8 mouse cellular contexts compared by ENCODE assay signal in genomic region chr7:30649591-30650540, GRCm38 (mm10). TPM values are rescaled to one million over a fixed set of nuclear protein-coding genes. Genes with fewer than 3 reads are reported as not detected.
A peak's percentile ranks its signal among the peaks of the same experiment; 100 is the strongest.
DNase-seq lines count a peak whose midpoint lies in the region; ATAC-seq lines count a peak whose summit lies in the region.

Gene Rbm42 (minus strand): TSS chr7:30650317.

- H3K4me3 ChIP-seq in hindbrain, embryonic 16.5 days (ENCODE audit: low read length): peak within 1 kb of the TSS; percentile 82
- peak within 1 kb of the TSS; percentile 95 for H3K4me3 ChIP-seq in macrophage (ENCODE audit: inconsistent target)

- no peaks in the 10 kb centered on the region for H3K9me3 ChIP-seq in hindbrain, embryonic 16.5 days (ENCODE audit: control insufficient read depth, low read length)

- peak within 1 kb of the TSS; percentile 85 for H3K4me2 ChIP-seq in hindbrain, embryonic 16.5 days (ENCODE audit: low read length)

- DNase-seq in WW6 (ENCODE audit: low read depth, low spot score): peak; percentile 97
- DNase-seq in cerebellum, postnatal 4 days (ENCODE audit: low spot score in 2 of 2): peak; percentile 85 to 95
- peak; percentile 99 for DNase-seq in gastrocnemius, adult 18-20 months (ENCODE audit: low spot score)
- DNase-seq in left cerebral cortex, adult 18-20 months (ENCODE audit: low spot score in 2 of 2): peak; percentile 99
- DNase-seq in right cerebral cortex, adult 18-20 months: peak; percentile 99
- DNase-seq in urinary bladder, postnatal 10 days (ENCODE audit: low spot score): peak; percentile 90

- peak; percentile 100 for ATAC-seq in hindbrain, embryonic 16.5 days

- H3K27ac ChIP-seq in hindbrain, embryonic 16.5 days (ENCODE audit: low read depth, low read length): peak within 1 kb of the TSS; percentile 81
- H3K27ac ChIP-seq in macrophage: peak within 1 kb of the TSS; percentile 27; the same call in 1 of the 2 replicates

- peaks cover 19% of the 10 kb centered on the region for H3K79me2 ChIP-seq in macrophage (ENCODE audit: inconsistent target)

- H3K9ac ChIP-seq in hindbrain, embryonic 16.5 days (ENCODE audit: low read depth, low read length): peak within 1 kb of the TSS; percentile 96

- peaks cover 18% of the 10 kb centered on the region for H3K36me3 ChIP-seq in hindbrain, embryonic 16.5 days (ENCODE audit: control insufficient read depth, insufficient read depth, low read length)
- peaks cover 35% of the 10 kb centered on the region for H3K36me3 ChIP-seq in macrophage (ENCODE audit: inconsistent target)

- no peaks in the 10 kb centered on the region for H3K27me3 ChIP-seq in hindbrain, embryonic 16.5 days (replicated peaks; ENCODE audit: control insufficient read depth, insufficient read depth, low read length)

- 1% methylated on average over 59 of the region's 59 CpGs for WGBS in hindbrain, embryonic 16.5 days
- WGBS in macrophage (ENCODE audit: missing documents): 2% methylated on average over 58 of the region's 59 CpGs

- H3K4me1 ChIP-seq in hindbrain, embryonic 16.5 days (ENCODE audit: control insufficient read depth, insufficient read depth, low read depth, low read length): peaks cover 12% of the 10 kb centered on the region

RNA-seq across cellular contexts. Expression of gene Rbm42, which starts in this region (rescaled TPM):
- 10 to 100 TPM; 37.6 to 40.7 TPM for total RNA-seq in gastrocnemius, adult 18-20 months (2021)
- polyA plus RNA-seq in hindbrain, embryonic 16.5 days (2015; fragmentation: Nextera tagmentation; extraction: Ambion mirVana): 125 and 128 TPM in 2 replicates
- total RNA-seq in left cerebral cortex, adult 18-20 months (2021): 10 to 100 TPM; 66.6 to 79.5 TPM
- total RNA-seq in macrophage (2018; cell fraction: chromatin; rRNA removed): 10 to 100 TPM in 25 of 26 experiments, 1 to 10 TPM in 1; 10.0 to 34.7 (median 24.3) TPM
- total RNA-seq in macrophage (2018; cell fraction: cytosol; rRNA removed): 10 to 100 TPM; 60.4 to 88.3 (median 74.8) TPM
- 10 to 100 TPM; 22.1 to 58.7 (median 41.4) TPM for total RNA-seq in macrophage (2018; cell fraction: nucleus; rRNA removed)
- 49.7 to 73.5 TPM (median 66.3 TPM) in 3 replicates for polyA plus RNA-seq in macrophage (2018)

Comparison
In these comparisons a context has a peak if more than half of its experiments do, and no peak if none do; other contexts are left out.
1. Peak in every context shown above with its lines: DNase-seq, ATAC-seq, H3K4me3 ChIP-seq and H3K27ac ChIP-seq.